Mouse (Mus musculus) megakaryocyte-erythroid progenitor cell, adult 5 weeks (primary cell): ENCODE data around the gene Tstd1. TPM values are rescaled to one million over a fixed set of nuclear protein-coding genes. Genes with fewer than 3 reads are reported as not detected.

Experiments used
- polyA plus RNA-seq: library from polyadenylated mRNA; stranded (reverse); fragments of >175 nt; gene quantifications from 2 replicates; pipeline ENCODE4 v1.2.3, GENCODE M21; 2012

The Tstd1 gene
- polyA plus RNA-seq = 0.48 and 0.52 TPM in 2 replicates

DNA sequence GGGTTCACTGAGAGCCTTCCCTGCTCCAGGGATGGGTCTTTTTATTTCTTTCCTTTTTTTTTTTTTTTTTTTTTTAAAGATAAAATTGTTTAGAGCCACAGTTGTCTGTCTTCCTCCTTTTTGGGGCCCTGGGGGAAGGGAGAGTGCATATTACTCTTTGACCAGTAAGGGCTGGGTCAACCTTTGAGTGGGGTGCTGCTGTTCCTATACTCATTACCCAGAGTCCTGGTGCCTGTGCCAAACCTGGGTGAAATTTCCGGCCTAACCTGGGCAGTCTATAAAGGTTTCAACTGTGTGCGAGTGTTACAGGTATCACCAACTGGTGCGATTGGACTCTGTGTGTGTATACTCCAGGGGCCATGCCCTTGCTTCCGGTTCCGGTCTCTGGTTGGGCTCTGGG lies at the start of gene Tstd1:
Gene Tstd1 (plus strand): TSS at position 213 of the 400 bp plus-strand sequence.

DNA sequence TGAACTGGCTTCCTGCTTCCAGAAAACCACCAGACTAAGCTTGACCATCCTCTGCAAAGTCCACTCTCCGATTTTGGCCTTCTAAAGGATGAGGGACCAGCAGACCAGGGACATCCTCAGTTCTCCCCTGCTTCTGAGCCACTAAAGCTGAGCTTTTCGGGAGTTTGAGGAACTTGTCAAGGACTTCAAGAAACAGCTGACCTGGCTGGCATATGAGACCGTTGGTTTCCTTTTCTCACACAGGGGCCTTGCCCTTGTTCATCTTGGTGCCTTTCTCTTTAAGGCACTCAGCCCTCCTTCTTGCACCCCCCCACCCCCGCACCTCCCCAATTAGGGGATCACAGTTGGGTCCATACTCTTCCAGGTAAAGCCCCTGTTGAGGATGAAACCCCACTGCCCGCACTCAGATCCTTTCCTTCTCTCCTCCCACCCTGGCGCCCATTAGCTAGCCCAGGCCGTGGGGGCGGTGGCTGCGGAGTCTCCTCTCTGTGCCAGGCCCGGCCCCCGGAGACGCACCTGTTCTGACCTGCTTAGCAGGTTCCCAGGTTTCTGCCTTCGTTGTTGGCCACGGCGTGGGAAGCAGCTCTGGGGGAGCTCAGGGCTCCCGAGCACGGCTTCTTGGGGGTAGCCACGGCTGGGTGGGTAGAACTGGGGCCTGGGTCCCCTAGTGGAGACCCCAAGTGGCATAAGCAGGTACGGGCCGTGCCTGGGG lies 48.7 kb upstream of the Tstd1 start, which contains the start of gene Nectin4:
Gene Nectin4 (plus strand): TSS at position 255 of the 712 bp plus-strand sequence.

DNA sequence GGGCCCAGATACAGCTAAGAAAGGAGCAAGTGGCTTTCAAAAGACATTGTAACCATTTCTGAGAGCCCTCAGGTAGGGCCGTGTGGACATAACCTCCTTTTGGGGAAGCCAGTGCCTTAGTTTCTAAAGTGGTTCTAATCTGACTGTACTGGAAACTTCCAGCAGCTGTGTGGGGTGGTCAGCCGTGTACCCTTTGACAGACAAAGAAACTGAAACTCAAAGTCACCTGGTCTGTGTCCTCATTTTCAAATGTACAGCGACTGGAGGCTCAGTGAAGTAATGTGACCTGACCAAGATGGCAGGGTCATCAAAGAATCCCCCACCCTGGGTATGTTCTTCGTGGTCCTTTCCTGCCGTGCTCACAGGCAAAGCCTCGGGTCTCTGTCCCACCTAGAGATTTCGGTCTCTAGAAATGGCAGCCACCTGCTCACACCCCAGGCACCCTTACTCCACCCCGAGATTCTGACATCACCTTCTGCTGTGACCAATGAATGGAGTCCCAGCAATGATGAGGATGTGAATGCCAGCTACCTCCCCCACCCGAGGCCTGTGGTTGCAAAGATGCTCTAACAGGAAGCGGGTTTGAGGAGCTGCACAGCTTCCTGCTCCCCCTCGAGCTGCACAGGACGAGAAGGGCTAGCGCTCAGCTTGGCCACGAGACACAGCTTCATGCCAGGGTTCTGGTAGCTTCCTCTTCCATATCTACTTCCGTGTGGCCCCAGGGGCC lies 30.1 kb upstream of the Tstd1 start, which contains the start of gene Arhgap30:
Gene Arhgap30 (plus strand): TSS at position 579 of the 727 bp plus-strand sequence.

DNA sequence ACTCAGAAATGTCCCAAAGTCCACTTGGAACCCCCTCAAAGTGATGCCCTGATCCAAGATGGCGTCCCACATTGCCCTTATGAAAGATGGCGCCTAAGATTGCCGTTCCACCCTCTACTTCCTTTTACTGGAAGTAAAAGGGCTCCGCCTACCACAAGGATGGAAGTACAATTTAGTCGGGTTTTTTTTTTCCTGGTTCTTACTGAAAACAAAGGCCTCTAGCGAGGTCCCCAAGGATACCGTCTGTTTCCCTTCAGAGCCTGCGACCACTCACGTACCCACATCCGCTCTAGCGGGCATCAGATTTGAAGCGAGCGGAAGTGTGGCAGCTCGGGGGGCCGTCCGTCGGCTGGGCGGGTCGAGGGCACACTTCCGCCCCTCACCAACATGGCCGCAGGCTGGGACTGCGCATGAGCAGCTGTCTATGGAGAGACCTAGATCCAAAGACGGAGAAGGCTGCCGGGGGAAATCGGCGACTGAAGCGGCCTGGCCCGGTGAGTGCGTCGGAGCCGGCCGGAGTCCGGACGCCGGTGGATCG lies 7.7 kb upstream of the Tstd1 start, which contains the start of gene Usf1:
Gene Usf1 (plus strand): TSS at position 367 of the 538 bp plus-strand sequence.

DNA sequence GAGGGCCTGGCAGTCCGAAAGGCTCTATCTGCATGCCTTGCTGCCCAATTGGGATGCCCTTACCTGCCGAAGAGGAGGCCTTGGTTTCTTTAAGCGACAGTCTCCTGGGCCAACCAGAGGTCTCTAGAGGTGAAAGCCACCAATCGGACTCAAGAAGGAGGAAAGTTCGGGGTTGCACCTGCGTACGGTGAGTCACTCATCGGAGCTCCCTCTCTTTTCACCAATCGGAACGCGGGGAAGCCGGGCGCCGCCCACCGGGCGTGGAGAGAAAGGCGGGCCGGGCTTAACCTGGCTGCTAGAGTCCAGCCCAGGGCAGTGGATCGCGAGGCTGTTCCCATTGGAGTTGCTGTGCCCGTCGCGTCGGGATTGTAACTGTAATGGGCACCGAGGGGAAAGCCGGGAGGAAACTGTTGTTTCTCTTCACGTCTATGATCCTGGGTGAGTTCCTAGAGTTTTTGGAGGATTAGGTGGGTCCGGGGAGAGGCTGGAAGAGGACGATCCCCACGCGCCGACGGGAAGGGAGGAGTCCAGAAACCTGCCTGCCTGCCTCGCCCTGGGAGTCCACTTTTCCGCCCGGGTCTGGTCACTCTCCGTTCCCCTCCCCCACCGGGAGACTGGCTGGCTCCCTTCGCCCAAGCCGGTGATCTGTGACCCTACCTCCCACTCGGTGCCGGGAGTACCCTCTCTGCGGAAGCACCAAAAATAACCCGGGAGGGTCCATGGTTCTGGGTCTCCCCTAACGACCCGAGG lies 18.8 kb downstream of the Tstd1 start, which contains the start of gene F11r:
Gene F11r (plus strand): TSS at position 272 of the 750 bp plus-strand sequence.

Other genes starting within 250 kb of the Tstd1 start
- gene Pcp4l1, start 222.6 kb upstream of the Tstd1 start, polyA plus RNA-seq = 23.7 and 26.5 TPM in 2 replicates
- gene Nr1i3, start 204.9 kb upstream of the Tstd1 start, polyA plus RNA-seq = not detected in 2 replicates
- gene Tomm40l, start 196.4 kb upstream of the Tstd1 start, polyA plus RNA-seq = 43.3 and 43.4 TPM in 2 replicates
- gene Apoa2, start 193.8 kb upstream of the Tstd1 start, polyA plus RNA-seq = 0.48 TPM in 1 of 2 replicates, not detected in the other
- gene Fcer1g, start 184.5 kb upstream of the Tstd1 start, polyA plus RNA-seq = 50.5 and 65.4 TPM in 2 replicates
- gene Adamts4, start 168.5 kb upstream of the Tstd1 start, polyA plus RNA-seq = 0.05 TPM in 1 of 2 replicates, not detected in the other
- gene Ndufs2, start 167.5 kb upstream of the Tstd1 start, polyA plus RNA-seq = 141 and 145 TPM in 2 replicates
- gene B4galt3, start 148.5 kb upstream of the Tstd1 start, polyA plus RNA-seq = 70.2 and 71.4 TPM in 2 replicates
- 39.0 and 42.4 TPM in 2 replicates for gene Ppox, start 137.7 kb upstream of the Tstd1 start, polyA plus RNA-seq
- 63.4 and 66.2 TPM in 2 replicates for gene Usp21, start 130.9 kb upstream of the Tstd1 start, polyA plus RNA-seq
- 92.0 and 102 TPM in 2 replicates for gene Ufc1, start 123.8 kb upstream of the Tstd1 start, polyA plus RNA-seq
- gene Dedd, start 89.7 kb upstream of the Tstd1 start, polyA plus RNA-seq = 23.1 and 24.6 TPM in 2 replicates
- 6.6 and 8.1 TPM in 2 replicates for gene Nit1, start 73.2 kb upstream of the Tstd1 start, polyA plus RNA-seq
- 13.9 and 17.7 TPM in 2 replicates for gene Pfdn2, start 73.2 kb upstream of the Tstd1 start, polyA plus RNA-seq
- 1.3 TPM in 2 replicates for gene Klhdc9, start 58.1 kb upstream of the Tstd1 start, polyA plus RNA-seq
- gene Nectin4, start 48.8 kb upstream of the Tstd1 start, polyA plus RNA-seq = 1.4 and 1.7 TPM in 2 replicates
- 46.5 and 48.6 TPM in 2 replicates for gene Arhgap30, start 29.9 kb upstream of the Tstd1 start, polyA plus RNA-seq
- 66.3 and 74.1 TPM in 2 replicates for gene Usf1, start 7.6 kb upstream of the Tstd1 start, polyA plus RNA-seq
- gene F11r, start 18.7 kb downstream of the Tstd1 start, polyA plus RNA-seq = 2.6 and 2.9 TPM in 2 replicates
- gene Alyref2, start 84.6 kb downstream of the Tstd1 start, polyA plus RNA-seq = 11.7 and 14.4 TPM in 2 replicates
- not detected in 2 replicates for gene Itln1, start 116.4 kb downstream of the Tstd1 start, polyA plus RNA-seq
- gene Cd244a, start 140.3 kb downstream of the Tstd1 start, polyA plus RNA-seq = 0.43 TPM in 2 replicates
- gene Ly9, start 188.5 kb downstream of the Tstd1 start, polyA plus RNA-seq = 4.5 TPM in 2 replicates
- 0.39 and 0.48 TPM in 2 replicates for gene Slamf7, start 234.2 kb downstream of the Tstd1 start, polyA plus RNA-seq